Mouse (Mus musculus): Measurements from ENCODE around the gene Rbm33. TPM values are rescaled to one million over a fixed set of nuclear protein-coding genes. Genes with fewer than 3 reads are reported as not detected.

Rbm33 gene
- total RNA-seq, 2 experiments from 2014 or later, result 57.8 to 74.8 TPM

DNA sequence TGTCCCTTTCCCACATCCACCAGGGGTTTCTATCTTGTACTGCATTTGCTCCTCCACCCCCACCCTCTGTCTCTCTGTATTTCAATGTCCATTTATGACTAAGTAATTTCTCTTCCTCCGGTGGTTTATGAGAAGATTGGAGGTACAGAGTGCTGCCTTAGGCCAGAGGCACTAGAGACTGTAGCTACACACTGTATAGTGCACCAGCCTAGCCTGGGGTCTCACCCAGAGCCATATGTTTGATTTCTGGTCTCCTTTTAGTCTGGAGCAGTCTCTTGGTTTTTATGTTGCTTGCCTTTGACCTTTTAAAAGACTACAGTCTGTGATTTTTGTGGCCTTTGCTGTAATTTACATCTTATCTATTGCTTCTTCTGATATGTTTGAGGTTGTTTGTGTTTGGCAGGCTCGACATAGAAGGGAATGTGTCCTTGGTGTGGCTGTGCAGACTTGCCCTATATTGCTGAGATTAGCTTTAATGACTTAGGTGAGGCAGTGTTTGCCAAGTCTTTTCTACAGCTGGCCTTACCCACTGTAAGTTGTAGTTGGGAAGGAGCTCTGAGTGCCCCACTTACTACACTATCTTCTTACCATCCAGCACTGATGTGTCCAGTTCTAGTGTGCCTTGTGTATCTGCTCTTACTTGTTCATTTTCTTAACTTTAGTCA, 82.7 kb downstream of the Rbm33 start:
- no peak for DNase-seq (ENCODE audit: extremely low spot score in 1 of 2, low spot score in 1 of 2)

DNA sequence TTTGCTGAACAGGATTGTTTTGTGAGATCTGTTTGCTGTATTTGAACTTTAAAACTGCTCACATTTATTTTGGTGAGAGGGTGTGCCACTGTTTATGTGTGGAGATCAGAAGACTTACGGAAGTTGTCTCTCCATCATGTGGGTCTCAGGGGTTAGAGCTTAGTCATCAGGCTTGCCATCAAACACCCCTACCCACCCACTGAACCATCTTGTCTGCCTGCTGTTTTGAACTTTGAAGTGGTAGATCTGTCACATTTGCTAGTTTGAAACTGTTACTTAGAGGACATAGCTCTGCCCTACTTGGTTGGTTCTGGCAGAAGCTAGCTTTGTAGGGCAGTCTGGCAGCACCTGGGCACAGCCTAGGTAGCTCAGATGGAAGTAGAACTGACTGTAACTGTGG, 85.8 kb downstream of the Rbm33 start:
- DNase-seq (ENCODE audit: extremely low spot score in 1 of 2, low spot score in 1 of 2), result no peak

DNA sequence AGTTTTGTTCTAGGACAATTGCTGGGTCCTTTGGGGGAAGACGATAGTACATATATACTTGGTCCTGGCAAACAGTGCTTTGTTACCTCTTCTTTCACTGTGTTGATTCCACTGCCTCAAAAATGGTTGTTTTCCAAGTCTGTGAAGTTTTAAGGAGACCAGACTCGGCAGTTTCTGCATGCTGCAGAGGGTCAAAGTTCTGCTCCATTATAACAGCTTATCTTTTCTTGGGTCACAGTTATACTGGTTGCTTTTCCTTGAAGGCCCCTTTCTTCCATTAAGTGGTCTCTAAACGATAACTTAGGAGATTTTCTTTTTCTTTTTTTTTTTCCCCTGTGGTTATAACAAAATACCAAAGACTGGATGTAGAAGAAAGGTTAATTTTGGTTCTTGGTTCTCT, 89.7 kb downstream of the Rbm33 start:
- DNase-seq (ENCODE audit: extremely low spot score in 1 of 2, low spot score in 1 of 2), result no peak

DNA sequence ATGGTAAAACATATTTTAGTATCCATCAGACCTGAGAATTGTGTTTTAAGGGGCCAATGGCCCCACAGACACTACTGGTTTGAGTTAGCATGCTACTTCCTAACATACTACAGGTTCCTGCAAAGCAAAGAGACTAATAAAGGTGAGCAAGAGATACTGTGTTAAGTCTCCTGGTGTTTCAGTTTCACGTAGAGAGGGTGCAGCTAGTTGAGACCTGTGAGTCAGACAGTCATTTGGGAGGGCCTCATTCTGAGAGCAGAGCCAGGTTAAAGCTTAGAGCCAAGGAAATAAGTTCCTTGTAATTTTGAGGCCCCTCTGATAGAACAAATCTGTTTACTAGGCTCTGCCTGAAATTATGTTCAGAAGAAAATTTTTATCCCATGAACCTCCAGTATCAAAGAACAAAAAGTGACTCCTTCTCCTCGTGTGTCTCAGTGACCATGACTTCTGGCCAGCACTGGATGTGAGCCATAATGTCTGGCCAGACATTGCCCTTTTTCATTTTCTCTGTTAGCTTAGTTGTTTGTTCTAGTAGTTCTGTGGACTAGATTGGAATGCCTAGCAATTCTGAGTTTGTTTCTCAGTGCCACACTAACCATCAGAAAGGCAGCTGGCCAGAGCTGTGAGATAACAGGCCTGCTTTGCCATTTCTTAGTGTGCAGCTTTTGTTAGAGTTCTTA, 95.2 kb downstream of the Rbm33 start:
- DNase-seq (ENCODE audit: extremely low spot score in 1 of 2, low spot score in 1 of 2), result no peak

DNA sequence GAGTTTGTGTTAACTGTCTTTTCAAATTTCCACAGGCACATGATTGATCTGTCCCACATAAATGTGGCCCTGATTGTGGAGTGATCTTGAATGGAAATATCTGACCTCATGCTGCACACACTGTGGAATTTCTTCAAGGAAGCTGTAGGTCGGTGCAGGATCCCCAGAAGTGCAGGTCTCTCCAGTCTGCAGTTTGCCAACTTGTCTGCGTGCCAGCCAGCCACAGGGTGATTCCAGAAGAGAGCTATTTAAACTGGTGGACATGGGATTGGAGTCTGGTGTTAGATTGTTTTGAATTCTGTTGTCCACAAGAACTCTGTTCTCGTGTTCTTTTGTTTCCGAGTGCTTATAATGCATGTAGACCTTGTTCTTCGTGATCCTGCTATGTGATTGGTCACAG, 96.6 kb downstream of the Rbm33 start:
- DNase-seq (ENCODE audit: extremely low spot score in 1 of 2, low spot score in 1 of 2), result no peak

DNA sequence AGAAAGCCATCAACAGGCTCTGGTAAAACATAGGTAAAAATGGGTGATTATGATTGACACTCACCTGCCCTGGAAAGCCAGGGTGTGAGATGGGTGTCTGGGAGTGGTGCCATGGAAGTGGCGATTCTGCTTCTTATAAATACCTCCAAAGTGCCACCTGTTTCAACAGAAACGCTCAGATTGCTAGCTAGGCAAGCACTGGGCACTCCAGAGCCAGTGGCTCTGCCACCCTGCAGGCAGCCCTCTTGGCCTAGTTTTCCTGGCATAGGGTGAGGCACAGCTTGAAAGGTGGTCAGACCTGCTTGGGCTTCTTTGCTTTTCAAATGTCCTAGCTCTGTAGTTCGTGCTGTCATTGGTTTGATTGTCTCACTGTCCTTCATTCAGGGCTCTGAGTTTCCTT, 97.2 kb downstream of the Rbm33 start:
- no peak for DNase-seq (ENCODE audit: extremely low spot score in 1 of 2, low spot score in 1 of 2)

DNA sequence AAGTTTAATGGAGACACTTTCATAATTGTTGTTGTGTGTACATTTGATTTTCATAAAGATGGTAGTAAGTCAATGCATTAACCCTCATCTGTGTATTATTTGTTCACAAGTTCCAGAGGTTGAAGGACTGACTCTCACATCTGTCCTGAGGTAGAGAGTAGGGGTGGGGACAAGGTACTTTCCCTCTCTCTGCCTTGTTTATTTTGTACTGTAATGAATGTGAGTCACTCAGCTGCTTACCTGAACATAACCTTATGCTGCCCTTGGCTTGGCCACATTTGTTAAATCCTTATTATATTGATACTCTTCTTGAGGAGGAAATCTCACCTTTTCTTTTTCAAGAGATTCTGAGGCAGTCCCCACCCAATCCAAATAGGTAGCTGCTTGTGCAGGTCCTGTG, 99.1 kb downstream of the Rbm33 start:
- DNase-seq (ENCODE audit: extremely low spot score in 1 of 2, low spot score in 1 of 2), result no peak

DNA sequence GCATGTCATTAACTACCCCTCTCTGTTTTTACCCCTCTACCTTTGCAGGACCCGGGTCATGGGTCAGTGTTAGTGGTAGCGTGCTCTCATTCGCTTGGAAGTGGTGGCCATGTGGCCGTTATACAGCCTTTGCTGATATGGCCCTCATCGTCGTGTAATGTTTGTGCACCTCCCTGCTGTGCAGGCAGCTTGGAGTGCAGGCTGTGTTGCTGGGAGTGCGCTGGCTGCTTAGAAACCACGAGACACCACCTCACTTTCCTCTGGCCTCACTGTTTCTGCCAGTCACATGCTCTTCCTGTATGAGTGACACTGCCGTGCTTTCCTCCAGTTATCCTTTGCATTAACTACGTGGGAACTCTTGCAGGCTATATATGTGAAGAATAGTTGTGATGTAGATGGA, 101.8 kb downstream of the Rbm33 start:
- DNase-seq (ENCODE audit: extremely low spot score in 1 of 2, low spot score in 1 of 2), result no peak

DNA sequence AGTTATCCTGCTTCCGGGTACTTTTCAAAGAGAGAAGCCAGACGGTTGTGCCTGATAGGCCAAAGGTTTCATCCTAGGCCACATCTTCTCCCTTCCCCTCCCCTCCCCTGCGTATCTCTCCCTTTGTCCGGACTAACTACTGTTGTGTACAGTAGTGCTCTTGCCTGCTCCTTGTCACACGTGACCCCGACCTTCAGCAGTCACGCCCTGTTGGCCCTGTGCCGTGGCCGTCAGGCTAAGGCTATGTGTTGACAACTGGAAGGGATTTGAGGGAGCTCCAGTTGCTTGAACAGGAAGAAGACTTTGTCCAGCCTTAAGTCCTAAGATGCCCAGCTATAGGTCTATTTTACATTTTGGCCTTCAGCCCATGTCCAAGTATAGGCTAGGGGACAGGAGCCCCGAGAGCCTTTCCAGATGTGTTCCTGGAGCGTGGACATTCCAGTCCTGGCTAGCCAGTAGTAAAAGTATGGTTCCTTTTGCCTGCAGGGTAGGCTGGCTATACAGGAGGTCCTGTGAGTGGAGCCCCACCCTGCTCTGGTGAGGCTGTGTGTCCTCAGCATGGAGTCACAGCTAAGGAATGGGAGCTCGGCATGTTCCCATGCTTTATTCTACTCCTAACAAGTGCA, 102.8 kb downstream of the Rbm33 start:
- no peak for DNase-seq (ENCODE audit: extremely low spot score in 1 of 2, low spot score in 1 of 2)

DNA sequence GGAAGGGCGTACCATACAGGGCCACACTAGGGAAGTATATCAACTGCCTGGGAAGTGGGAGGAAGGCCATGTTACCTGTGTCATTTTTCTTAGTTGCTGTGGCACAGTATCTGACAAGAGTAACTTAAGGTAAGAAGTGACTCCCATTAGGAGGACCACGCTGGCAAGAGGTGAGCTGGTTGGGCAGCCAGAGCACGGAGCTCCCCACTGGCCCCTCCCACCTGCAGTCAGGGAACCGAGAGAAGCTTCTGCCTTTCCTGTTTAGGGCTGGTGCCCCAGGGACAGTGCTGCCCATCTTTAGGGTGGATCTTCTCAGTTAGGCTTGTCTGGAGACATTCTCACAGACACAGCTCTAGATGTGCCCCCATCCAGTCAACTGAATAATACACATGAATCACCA, 106.9 kb downstream of the Rbm33 start:
- DNase-seq (ENCODE audit: extremely low spot score in 1 of 2, low spot score in 1 of 2), result no peak

DNA sequence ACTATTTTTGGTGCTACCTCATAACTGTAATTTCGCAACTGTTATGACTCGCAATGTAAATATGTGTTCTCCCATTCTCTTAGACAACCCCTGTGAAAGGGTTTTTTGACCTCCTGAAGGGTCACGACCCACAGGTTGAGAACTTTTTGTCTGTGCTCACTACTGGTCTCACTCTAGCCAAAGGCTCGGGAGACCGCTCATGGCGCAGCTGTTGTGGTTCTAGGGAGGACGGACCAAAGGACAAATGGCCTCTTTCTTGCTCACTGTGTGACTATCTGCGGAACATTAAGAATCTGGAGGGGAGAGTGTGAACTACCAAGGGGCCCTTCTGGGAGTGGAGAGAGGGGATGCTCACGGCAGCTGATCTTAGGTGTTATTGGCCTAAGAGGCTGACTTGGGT, 109.0 kb downstream of the Rbm33 start:
- DNase-seq (ENCODE audit: extremely low spot score in 1 of 2, low spot score in 1 of 2), result no peak

DNA sequence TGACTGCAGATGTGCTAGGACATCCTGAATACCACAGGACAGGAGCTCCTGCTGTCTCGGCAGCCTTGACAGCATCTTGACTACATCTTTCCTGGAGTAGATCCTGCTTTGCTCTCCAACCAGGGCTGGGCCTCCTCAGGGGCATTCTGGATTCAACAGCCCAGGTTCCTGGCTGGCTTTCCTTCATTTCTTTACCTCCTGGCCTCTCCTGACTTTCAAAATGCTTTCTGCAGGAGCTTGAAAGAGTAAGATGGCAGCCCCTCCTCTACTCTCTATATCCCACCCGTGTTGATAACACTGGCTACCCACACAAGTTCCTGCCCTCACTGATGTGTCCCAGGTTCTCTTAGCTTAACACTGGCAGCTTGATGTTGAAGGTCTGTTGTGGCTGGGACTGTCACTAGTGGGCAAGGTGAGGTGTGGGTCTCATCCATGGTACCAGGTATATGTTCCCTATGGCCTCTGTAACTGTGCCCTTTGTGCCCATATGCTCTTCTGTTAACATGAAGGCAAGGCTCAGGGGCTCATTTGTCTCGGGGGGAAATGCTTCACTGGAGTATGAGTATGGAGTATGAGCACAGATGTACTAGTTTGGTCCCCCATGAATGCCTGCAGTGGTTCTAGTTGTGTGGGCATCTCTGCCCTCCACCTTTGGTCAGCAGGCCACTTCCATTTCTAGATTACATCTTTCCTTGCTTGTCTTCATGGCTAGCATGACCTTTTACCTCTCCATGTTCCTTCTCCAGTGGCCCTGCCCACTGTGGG, 133.4 kb downstream of the Rbm33 start:
- DNase-seq (ENCODE audit: extremely low spot score in 1 of 2, low spot score in 1 of 2), result no peak

DNA sequence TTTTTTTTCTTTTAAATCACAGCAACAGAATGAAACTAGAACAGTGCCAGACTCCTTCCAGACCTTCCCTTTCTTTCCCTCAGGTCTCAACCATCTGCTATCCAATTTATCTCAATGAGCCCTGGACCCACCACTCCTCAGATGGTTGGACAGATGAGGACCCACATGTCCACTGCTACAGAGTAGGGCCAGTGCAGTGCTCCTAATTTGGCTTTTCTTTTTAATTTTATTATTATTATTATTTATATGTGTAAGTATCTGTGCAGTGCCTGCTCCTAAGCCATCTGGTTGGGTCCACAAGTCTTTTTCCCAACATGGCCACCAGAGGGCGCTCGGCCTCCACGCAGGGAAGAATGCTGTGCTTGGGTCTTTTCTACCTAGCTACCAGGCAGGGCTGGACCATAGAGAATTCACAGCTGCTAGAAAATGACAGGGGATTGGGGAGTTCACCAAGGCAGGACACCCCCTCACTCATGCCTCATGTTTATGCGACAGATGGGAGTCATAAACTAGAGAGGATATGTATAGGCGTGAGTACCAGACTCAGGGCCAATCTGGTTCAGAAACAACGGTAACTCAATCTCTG, 134.2 kb downstream of the Rbm33 start:
- DNase-seq (ENCODE audit: extremely low spot score in 1 of 2, low spot score in 1 of 2), result peak; percentile 90 to 97

DNA sequence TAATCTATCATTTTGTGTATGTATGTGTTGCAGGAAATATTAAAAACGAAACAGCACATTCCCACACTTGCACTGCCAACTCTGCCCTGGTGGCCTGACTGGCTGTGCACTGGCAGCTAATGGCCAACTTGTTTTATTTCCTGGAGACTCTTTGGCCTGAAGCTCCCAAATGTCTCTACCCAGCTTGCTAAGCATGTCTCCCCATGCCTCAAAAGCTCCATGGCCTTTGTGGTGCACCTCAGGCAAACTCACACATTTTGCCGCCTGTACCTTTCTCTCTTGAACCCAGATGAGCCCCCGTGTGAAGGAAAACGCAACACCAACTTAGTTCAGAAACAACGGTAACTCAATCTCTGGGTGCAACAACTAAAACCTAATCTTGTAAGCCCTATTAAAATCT, 136.2 kb downstream of the Rbm33 start:
- no peak for DNase-seq (ENCODE audit: extremely low spot score in 1 of 2, low spot score in 1 of 2)

DNA sequence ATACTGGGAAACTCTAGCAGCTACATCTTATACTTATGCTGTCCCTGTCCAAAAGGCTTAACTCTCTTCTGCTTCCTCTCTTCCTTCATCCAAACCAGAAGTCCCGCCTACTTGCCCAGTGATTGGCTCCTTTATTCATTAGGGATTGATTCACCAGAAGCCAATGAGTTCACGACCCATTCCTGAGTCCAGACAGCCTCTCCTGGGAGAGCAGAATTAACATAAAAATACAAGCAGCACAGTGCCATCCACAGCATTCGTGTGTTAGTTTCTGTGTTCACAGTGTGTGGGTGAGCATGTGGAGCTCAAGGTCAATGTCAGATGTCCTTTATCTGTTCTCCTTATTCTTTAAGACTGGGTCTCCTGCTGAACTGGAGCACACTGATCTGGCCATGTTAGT, 136.6 kb downstream of the Rbm33 start:
- DNase-seq (ENCODE audit: extremely low spot score in 1 of 2, low spot score in 1 of 2), result no peak

DNA sequence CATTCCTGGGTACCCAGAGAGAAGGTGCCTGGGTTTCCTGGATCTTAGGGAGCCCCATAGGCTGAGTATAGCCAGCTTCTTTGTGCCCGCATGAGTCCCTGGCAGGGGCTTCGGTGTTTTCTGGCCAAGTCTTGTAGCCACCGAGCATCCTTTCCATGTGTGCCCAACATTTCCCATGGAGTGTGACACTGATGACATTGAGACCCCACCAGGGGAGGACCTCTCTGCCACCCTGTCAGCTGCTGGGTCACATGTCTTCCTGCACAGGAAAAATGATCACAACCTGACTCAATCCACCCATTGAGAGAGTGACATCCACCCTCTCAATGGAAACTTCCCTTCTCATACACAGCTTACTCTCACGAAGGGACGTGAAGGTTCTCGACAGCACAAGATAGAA, 137.6 kb downstream of the Rbm33 start:
- DNase-seq (ENCODE audit: extremely low spot score in 1 of 2, low spot score in 1 of 2), result no peak

DNA sequence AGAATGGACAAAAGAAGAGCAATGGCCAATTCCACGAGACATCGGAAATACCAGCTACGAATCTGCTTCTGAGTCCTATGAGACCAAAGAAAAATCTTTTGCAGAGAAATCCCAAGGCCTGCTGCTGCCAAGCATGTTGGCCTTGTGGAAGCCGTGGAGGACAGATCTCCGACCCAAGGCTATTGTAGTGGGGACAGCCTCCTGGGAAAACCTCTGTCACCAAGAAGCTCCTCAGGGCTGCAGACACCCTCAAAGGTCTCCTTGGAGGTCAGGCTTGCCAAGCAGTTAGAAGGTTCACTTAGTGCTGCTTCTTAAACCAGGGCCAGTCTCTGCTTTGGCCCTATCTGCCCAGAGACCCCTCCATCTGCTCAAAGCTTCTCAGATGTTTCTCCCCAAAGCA, 138.8 kb downstream of the Rbm33 start:
- no peak for DNase-seq (ENCODE audit: extremely low spot score in 1 of 2, low spot score in 1 of 2)

DNA sequence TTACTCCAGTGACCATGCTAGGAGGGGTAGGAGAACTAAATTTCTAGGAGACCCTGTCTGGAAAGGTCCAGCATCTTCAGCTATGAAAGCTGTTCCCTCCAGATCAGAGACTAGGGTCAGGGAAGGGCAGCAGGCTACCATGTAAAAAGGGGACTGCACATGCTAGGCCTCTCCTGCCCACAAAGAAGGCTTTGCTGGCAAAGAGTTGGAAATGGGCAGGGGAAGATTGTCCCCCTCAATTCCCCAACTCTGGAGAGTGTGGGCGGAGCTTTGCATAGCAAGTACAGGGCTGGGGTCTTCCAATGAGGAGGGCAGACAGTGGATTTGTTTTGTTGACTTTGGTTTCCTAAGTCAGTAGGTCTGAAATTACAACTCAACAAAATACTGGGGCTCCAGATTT, 139.4 kb downstream of the Rbm33 start:
- no peak for DNase-seq (ENCODE audit: extremely low spot score in 1 of 2, low spot score in 1 of 2)

DNA sequence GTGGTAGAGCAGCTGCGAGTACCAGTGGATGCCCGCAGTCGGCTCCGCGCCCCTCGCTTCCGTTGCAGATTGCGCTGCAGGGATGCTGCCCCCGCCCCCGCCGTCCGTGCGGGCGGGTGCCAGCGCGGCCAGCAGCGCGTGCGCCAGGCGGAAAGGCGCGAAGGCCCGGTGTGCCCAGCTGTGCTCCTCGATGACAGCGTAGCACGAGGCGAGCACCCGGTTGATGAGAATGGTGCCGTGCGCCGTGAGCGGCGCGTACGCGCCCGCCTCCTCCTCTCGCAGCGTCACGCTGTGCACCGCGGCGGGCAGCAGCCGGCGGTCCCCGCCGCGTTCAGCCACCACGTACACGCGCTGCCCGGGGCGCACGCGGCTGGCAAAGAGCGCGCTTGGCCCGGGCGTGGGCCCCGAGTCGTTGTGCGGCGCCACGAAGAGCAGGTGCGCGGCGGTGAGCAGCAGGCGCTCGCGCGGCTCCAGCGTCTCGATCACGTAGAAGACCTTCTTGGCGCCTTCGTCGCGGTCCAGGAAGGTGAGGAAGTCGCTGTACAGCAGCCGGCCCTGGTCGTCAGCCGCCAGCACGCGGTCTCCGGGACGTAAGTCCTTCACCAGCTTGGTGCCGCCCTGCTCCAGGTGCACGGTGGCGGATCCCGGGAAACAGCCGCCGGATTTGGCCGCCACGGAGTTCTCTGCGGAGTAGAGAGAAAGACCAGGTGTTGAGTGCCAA, 141.2 kb downstream of the Rbm33 start:
- no peak for DNase-seq (ENCODE audit: extremely low spot score in 1 of 2, low spot score in 1 of 2)

DNA sequence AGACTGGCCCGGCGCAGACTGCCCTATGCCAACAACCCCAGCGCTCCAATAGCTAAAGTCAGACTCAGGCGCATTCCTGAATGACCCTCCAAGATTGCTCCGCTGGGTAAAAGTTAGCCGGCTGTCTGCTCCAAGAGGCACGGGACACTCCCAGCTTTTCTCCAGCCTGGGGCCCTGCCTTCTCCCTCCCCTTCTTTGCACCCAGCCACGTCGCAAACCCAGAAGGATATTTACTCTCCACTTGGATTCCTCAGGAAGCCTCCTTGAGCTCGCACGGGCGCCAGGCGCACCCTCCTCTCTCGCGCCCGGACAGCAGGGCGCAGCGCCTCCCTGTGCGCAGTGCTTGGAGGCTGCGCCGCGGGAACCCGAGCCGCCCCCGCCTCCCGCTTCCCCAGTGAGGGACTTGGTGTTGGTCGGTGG, 141.9 kb downstream of the Rbm33 start:
- DNase-seq (ENCODE audit: extremely low spot score in 1 of 2, low spot score in 1 of 2), result no peak
